Mouse (Mus musculus): ENCODE results near the gene Snx29. TPM values are rescaled to one million over a fixed set of nuclear protein-coding genes. Genes with fewer than 3 reads are reported as not detected.

Snx29 gene
- polyA plus RNA-seq, 1 experiment = 15.0 TPM

DNA sequence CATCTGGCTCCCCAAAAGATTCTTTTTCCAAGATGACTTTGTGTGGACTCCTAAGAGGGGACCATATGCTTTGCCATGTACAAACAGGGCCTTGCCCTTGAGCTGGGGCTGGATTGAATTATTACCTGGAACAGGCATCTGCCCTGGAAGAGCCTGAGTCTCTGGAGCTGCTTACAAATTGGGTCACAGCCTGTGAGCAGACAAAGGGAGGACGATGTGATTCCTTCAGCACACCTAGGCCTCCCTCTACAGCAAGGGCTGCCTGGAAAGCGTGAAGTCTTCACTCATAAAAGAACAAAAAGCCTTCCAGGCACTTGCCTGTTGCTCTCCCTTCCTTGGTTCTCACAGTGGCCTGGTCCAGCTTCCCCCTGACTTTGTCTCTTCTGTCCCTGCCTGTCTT is 449.6 kb downstream of the Snx29 start:
- no peaks in the 10 kb centered on the region for H3K4me1 ChIP-seq (replicated peaks; ENCODE audit: control insufficient read depth, insufficient read depth, low read length)
- H3K4me3 ChIP-seq (ENCODE audit: control insufficient read depth, insufficient read depth, low read length) = no peak overlapping the region
- no peaks in the 10 kb centered on the region for H3K36me3 ChIP-seq (ENCODE audit: control insufficient read depth, insufficient read depth, low read length)
- H3K27me3 ChIP-seq (ENCODE audit: control insufficient read depth, insufficient read depth, low read length) = no peaks in the 10 kb centered on the region
- no peak for TF ChIP-seq POLR2A (IDR thresholded peaks at IDR 0.05; ENCODE audit: control insufficient read depth, extremely low read depth, insufficient read depth, low read length, poor library complexity)
- TF ChIP-seq CTCF (IDR thresholded peaks at IDR 0.05; ENCODE audit: borderline replicate concordance, control insufficient read depth, extremely low read depth, insufficient read depth, low read length, poor library complexity) = no peak
- no peak for DNase-seq
- H3K27ac ChIP-seq (ENCODE audit: control insufficient read depth, insufficient read depth, low read length) = no peak overlapping the region
- WGBS = 89% methylated on average over 2 of the region's 2 CpGs

DNA sequence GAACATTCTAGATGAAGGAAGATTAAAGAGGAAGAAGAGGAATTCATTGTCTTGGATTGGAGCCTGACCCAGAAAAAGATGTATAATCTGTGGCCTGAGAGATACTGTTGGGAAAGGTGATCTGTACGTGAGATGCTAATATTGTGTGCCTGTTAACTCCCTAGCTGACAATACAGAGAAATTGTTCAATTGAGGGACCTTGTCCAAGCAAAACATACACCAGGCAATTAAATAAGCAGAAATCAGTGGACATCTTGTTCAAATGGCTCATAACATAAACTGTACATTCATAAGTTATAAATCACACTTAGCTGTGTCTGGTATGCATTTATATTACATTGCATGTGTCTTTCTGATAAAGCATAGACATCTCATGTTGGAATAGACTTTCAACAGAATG is 451.6 kb downstream of the Snx29 start:
- Histone ChIP-seq H3K4me1 (replicated peaks; ENCODE audit: control insufficient read depth, insufficient read depth, low read length) (no peaks in the 10 kb centered on the region), H3K27me3 (ENCODE audit: control insufficient read depth, insufficient read depth, low read length) (no peaks in the 10 kb centered on the region), H3K27ac (ENCODE audit: control insufficient read depth, insufficient read depth, low read length) (no peak overlapping the region), H3K36me3 (ENCODE audit: control insufficient read depth, insufficient read depth, low read length) (no peaks in the 10 kb centered on the region), H3K4me3 (ENCODE audit: control insufficient read depth, insufficient read depth, low read length) (no peak overlapping the region)
- DNase-seq = no peak
- TF ChIP-seq POLR2A (IDR thresholded peaks at IDR 0.05; ENCODE audit: control insufficient read depth, extremely low read depth, insufficient read depth, low read length, poor library complexity) (no peak), CTCF (IDR thresholded peaks at IDR 0.05; ENCODE audit: borderline replicate concordance, control insufficient read depth, extremely low read depth, insufficient read depth, low read length, poor library complexity) (no peak)
- 95% methylated on average over 1 of the region's 1 CpGs for WGBS

GRCm38 (mm10) chr16:11776528-11776927 is 453.8 kb downstream of the Snx29 start:
- DNase-seq = no peak
- WGBS = 95% methylated on average over 3 of the region's 3 CpGs
- H3K4me3 ChIP-seq (ENCODE audit: control insufficient read depth, insufficient read depth, low read length) = no peak overlapping the region
- TF ChIP-seq POLR2A (IDR thresholded peaks at IDR 0.05; ENCODE audit: control insufficient read depth, extremely low read depth, insufficient read depth, low read length, poor library complexity) = no peak
- no peaks in the 10 kb centered on the region for H3K36me3 ChIP-seq (ENCODE audit: control insufficient read depth, insufficient read depth, low read length)
- H3K4me1 ChIP-seq (replicated peaks; ENCODE audit: control insufficient read depth, insufficient read depth, low read length) = no peaks in the 10 kb centered on the region
- H3K27me3 ChIP-seq (ENCODE audit: control insufficient read depth, insufficient read depth, low read length) = no peaks in the 10 kb centered on the region
- no peak overlapping the region for H3K27ac ChIP-seq (ENCODE audit: control insufficient read depth, insufficient read depth, low read length)

GRCm38 (mm10) chr16:11778191-11778590 is 455.5 kb downstream of the Snx29 start:
- no peak for DNase-seq
- H3K27ac ChIP-seq (ENCODE audit: control insufficient read depth, insufficient read depth, low read length) = no peak overlapping the region
- H3K36me3 ChIP-seq (ENCODE audit: control insufficient read depth, insufficient read depth, low read length) = no peaks in the 10 kb centered on the region
- TF ChIP-seq CTCF (IDR thresholded peaks at IDR 0.05; ENCODE audit: borderline replicate concordance, control insufficient read depth, extremely low read depth, insufficient read depth, low read length, poor library complexity) (no peak), POLR2A (IDR thresholded peaks at IDR 0.05; ENCODE audit: control insufficient read depth, extremely low read depth, insufficient read depth, low read length, poor library complexity) (no peak)
- H3K4me1 ChIP-seq (replicated peaks; ENCODE audit: control insufficient read depth, insufficient read depth, low read length) = no peaks in the 10 kb centered on the region
- no peaks in the 10 kb centered on the region for H3K27me3 ChIP-seq (ENCODE audit: control insufficient read depth, insufficient read depth, low read length)
- 96% methylated on average over 5 of the region's 5 CpGs for whole genome bisulfite sequencing
- no peak overlapping the region for H3K4me3 ChIP-seq (ENCODE audit: control insufficient read depth, insufficient read depth, low read length)

GRCm38 (mm10) chr16:11778715-11779460 is 456.2 kb downstream of the Snx29 start:
- no peak for DNase-seq
- H3K27ac ChIP-seq (ENCODE audit: control insufficient read depth, insufficient read depth, low read length) = no peak overlapping the region
- H3K4me3 ChIP-seq (ENCODE audit: control insufficient read depth, insufficient read depth, low read length) = no peak overlapping the region
- no peaks in the 10 kb centered on the region for H3K27me3 ChIP-seq (ENCODE audit: control insufficient read depth, insufficient read depth, low read length)
- no peak for TF ChIP-seq POLR2A (IDR thresholded peaks at IDR 0.05; ENCODE audit: control insufficient read depth, extremely low read depth, insufficient read depth, low read length, poor library complexity)
- no peak for TF ChIP-seq CTCF (IDR thresholded peaks at IDR 0.05; ENCODE audit: borderline replicate concordance, control insufficient read depth, extremely low read depth, insufficient read depth, low read length, poor library complexity)
- no peaks in the 10 kb centered on the region for H3K4me1 ChIP-seq (replicated peaks; ENCODE audit: control insufficient read depth, insufficient read depth, low read length)
- no peaks in the 10 kb centered on the region for H3K36me3 ChIP-seq (ENCODE audit: control insufficient read depth, insufficient read depth, low read length)
- WGBS = 98% methylated on average over 9 of the region's 9 CpGs

DNA sequence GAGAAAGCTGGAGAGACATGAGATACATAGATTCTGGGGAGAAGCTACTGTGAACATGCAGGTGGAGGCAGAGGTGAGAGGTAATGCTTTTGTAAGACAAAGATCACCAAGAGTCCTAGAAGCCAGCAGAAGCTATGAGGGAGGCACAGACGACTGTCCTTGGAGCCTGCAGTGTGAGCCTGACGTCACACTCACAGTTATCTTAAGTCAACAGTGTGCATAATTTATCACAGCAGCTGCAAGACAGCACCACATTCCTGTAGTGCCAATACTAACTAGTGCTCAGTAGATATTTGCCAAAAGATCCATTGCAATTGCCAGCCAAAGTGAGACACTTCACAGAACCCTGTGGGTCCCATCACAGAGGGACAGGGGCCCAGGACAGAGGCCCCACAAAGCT is 459.4 kb downstream of the Snx29 start:
- 93% methylated on average over 2 of the region's 2 CpGs for WGBS
- Histone ChIP-seq H3K4me1 (replicated peaks; ENCODE audit: control insufficient read depth, insufficient read depth, low read length) (no peaks in the 10 kb centered on the region), H3K27ac (ENCODE audit: control insufficient read depth, insufficient read depth, low read length) (no peak overlapping the region), H3K27me3 (ENCODE audit: control insufficient read depth, insufficient read depth, low read length) (no peaks in the 10 kb centered on the region), H3K36me3 (ENCODE audit: control insufficient read depth, insufficient read depth, low read length) (no peaks in the 10 kb centered on the region), H3K4me3 (ENCODE audit: control insufficient read depth, insufficient read depth, low read length) (no peak overlapping the region)
- no peak for DNase-seq
- TF ChIP-seq POLR2A (IDR thresholded peaks at IDR 0.05; ENCODE audit: control insufficient read depth, extremely low read depth, insufficient read depth, low read length, poor library complexity) (no peak), CTCF (IDR thresholded peaks at IDR 0.05; ENCODE audit: borderline replicate concordance, control insufficient read depth, extremely low read depth, insufficient read depth, low read length, poor library complexity) (no peak)

GRCm38 (mm10) chr16:11783337-11783736 is 460.6 kb downstream of the Snx29 start:
- no peak overlapping the region for H3K4me3 ChIP-seq (ENCODE audit: control insufficient read depth, insufficient read depth, low read length)

More at GRCm38 (mm10) chr16:11783337-11783736, 460.6 kb downstream of the Snx29 start:
- no peak for TF ChIP-seq CTCF (IDR thresholded peaks at IDR 0.05; ENCODE audit: borderline replicate concordance, control insufficient read depth, extremely low read depth, insufficient read depth, low read length, poor library complexity)
- TF ChIP-seq POLR2A (IDR thresholded peaks at IDR 0.05; ENCODE audit: control insufficient read depth, extremely low read depth, insufficient read depth, low read length, poor library complexity) = no peak
- H3K4me1 ChIP-seq (replicated peaks; ENCODE audit: control insufficient read depth, insufficient read depth, low read length) = no peaks in the 10 kb centered on the region
- no peak overlapping the region for H3K27ac ChIP-seq (ENCODE audit: control insufficient read depth, insufficient read depth, low read length)
- DNase-seq = no peak
- H3K27me3 ChIP-seq (ENCODE audit: control insufficient read depth, insufficient read depth, low read length) = no peaks in the 10 kb centered on the region
- H3K36me3 ChIP-seq (ENCODE audit: control insufficient read depth, insufficient read depth, low read length) = no peaks in the 10 kb centered on the region
